Comparison of ENCODE assay signal across 29 mouse cellular contexts in the genomic region with DNA sequence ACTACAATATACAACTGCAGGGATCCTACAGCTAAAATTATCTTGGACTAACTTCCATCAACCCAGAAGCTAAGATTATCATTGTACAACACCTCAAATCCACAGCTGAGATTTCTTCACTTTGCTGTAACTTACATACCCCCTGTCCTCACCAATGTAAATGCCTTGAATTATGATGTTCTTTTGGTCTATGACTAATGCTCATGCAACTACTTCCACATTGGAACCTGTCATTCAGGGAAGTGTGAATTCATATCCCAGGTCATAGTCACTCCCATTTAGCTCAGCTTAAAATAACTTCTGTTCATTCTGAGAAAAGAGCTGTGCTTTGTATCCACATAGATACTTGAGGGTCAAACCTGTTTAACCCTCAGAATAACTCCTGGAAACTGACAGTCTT.
DNase-seq lines count a peak whose midpoint lies in the region; ATAC-seq lines count a peak whose summit lies in the region.
"Had no signal": no experiment of that assay in that cellular context is flagged by ENCODE, and none has a peak within 500 bp of the region (broad histone marks: within the 10 kb centered on the region; RNA-seq: fewer than 3 reads in every experiment).

No protein-coding gene starts in this region.

- no peak for DNase-seq in frontal cortex, adult 2 months (ENCODE audit: extremely low spot score in 1 of 2, low spot score in 1 of 2)
- DNase-seq in heart, postnatal 4 days, result no peak
- DNase-seq in brain, adult 2 months (ENCODE audit: low read depth, low spot score), result peak; percentile 33
- DNase-seq in lung, postnatal 14 days, result no peak
- DNase-seq in retina, postnatal 1 day, result no peak
- DNase-seq: adrenal gland, adult 2 months; adrenal gland, postnatal 14 days; B cell, adult 2 months; cerebellum, adult 18-20 months; cerebellum, adult 9-10 months; cerebellum, postnatal 25 days; embryo, embryonic 11 days; gastrocnemius, postnatal 25 days; heart, adult 18-20 months; kidney, adult 2 months had no signal

- H3K9me3 ChIP-seq in heart, embryonic 15.5 days (replicated peaks), result no peaks in the 10 kb centered on the region
- H3K9me3 ChIP-seq: embryonic facial prominence, embryonic 10.5 days; embryonic facial prominence, embryonic 13.5 days; forebrain, embryonic 10.5 days; forebrain, embryonic 13.5 days; G1E; heart, embryonic 10.5 days; hindbrain, embryonic 12.5 days; hindbrain, embryonic 15.5 days had no signal

- ATAC-seq in frontal cortex, adult (ENCODE audit: low TSS enrichment), result peak; percentile 84
- ATAC-seq in heart, embryonic 15.5 days (replicated peaks; ENCODE audit: insufficient number of reproducible peaks, insufficient read depth, low FRiP score, low read depth), result no peak
- ATAC-seq: forebrain, embryonic 13.5 days; forebrain, embryonic 16.5 days; intestine, postnatal 0 days had no signal

- no peak overlapping the region for H3K9ac ChIP-seq in heart, embryonic 15.5 days
- H3K9ac ChIP-seq: embryonic facial prominence, embryonic 13.5 days; forebrain, embryonic 13.5 days; hindbrain, embryonic 12.5 days; hindbrain, embryonic 15.5 days had no signal

- H3K4me3 ChIP-seq in heart, embryonic 15.5 days, result no peak overlapping the region
- H3K4me3 ChIP-seq: embryonic facial prominence, embryonic 10.5 days; embryonic facial prominence, embryonic 13.5 days; erythroblast, embryonic 14.5 days; forebrain, embryonic 10.5 days; forebrain, embryonic 13.5 days; heart, embryonic 10.5 days; hindbrain, embryonic 12.5 days; hindbrain, embryonic 15.5 days had no signal

- H3K4me2 ChIP-seq in heart, embryonic 15.5 days, result no peak overlapping the region
- H3K4me2 ChIP-seq: embryonic facial prominence, embryonic 13.5 days; forebrain, embryonic 13.5 days; hindbrain, embryonic 12.5 days; hindbrain, embryonic 15.5 days had no signal

- no peaks in the 10 kb centered on the region for H3K36me3 ChIP-seq in heart, embryonic 15.5 days
- H3K36me3 ChIP-seq: embryonic facial prominence, embryonic 10.5 days; embryonic facial prominence, embryonic 13.5 days; forebrain, embryonic 10.5 days; G1E; heart, embryonic 10.5 days; hindbrain, embryonic 12.5 days; hindbrain, embryonic 15.5 days had no signal

- no peaks in the 10 kb centered on the region for H3K27me3 ChIP-seq in heart, embryonic 15.5 days
- H3K27me3 ChIP-seq: CH12.LX; embryonic facial prominence, embryonic 13.5 days; forebrain, embryonic 13.5 days; hindbrain, embryonic 12.5 days; hindbrain, embryonic 15.5 days had no signal

- H3K27ac ChIP-seq in heart, embryonic 15.5 days, result peak overlapping the region; percentile 31; the same call in 1 of the 2 replicates
- H3K27ac ChIP-seq: embryonic facial prominence, embryonic 10.5 days; embryonic facial prominence, embryonic 13.5 days; forebrain, embryonic 10.5 days; forebrain, embryonic 13.5 days; heart, embryonic 10.5 days; hindbrain, embryonic 12.5 days; hindbrain, embryonic 15.5 days had no signal

- peaks cover 4% of the 10 kb centered on the region; the same call in 1 of the 2 replicates for H3K4me1 ChIP-seq in heart, embryonic 15.5 days (replicated peaks)
- H3K4me1 ChIP-seq: embryonic facial prominence, embryonic 10.5 days; forebrain, embryonic 10.5 days; forebrain, embryonic 13.5 days; heart, embryonic 10.5 days; hindbrain, embryonic 12.5 days; hindbrain, embryonic 15.5 days had no signal
